Mouse (Mus musculus): ENCODE measurements around the gene Notum. TPM values are rescaled to one million over a fixed set of nuclear protein-coding genes. Genes with fewer than 3 reads are reported as not detected.
A peak's percentile ranks its signal among the peaks of the same experiment; 100 is the strongest.

Notum gene
- polyA plus RNA-seq, 1 experiment from 2014 or later = 1.4 TPM

DNA sequence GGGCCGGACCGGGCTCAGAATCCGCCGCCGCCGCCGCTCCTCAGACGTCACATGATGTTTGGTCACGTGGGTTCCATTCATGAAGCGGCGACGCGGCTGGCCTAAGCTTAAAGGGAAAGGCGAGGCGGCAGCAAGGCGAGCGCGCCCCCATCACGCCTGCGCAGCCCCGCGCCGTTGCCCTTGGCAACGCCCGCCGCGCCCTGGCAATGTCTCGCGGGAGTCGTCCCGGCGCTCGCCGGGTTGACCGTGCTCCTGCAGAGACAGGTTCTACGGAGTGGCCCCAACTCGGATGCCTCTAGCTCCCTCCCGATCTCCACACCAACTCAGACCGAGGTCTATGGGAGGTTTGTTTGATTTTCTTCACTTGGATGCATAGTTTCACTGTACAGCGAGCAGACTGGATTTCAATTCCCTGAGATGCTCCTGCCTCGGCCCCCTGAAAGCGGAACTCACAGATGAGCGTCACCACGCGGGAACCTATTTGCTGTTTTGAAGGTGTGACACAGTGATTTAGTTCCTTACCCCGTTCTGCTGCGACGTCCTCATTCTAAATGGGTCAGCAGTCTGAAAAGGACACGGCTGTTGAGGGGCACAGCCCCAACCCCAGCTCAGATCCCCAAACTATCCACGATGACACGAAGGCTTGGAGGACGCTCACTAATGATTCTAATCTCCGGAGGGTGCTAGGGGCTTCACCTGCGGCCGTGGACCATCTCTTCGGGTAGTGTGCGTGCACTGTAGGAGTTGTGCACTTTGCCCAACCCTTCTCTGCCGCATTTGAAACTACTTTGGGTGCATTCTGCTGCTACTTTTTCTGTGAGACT, 27.2 kb downstream of the Notum start, which contains the start of gene Mafg:
TSS of gene Mafg (minus strand) at position 81 of the 824 bp plus-strand sequence.
- H3K9me3 ChIP-seq (ENCODE audit: control insufficient read depth, low read length) = no peaks in the 10 kb centered on the region
- no peaks in the 10 kb centered on the region for H3K27me3 ChIP-seq (ENCODE audit: control insufficient read depth, insufficient read depth, low read length)
- ATAC-seq (ENCODE audit: low FRiP score) (peak; percentile 93), DNase-seq (ENCODE audit: low spot score, missing footprints) (peak; percentile 99)
- 11% methylated on average over 56 of the region's 58 CpGs for WGBS
- peak within 1 kb of the TSS; percentile 63 for H3K27ac ChIP-seq (ENCODE audit: low read depth, low read length)
- peak within 1 kb of the TSS; percentile 94 for H3K4me2 ChIP-seq
- peak within 1 kb of the TSS; percentile 96 for H3K4me3 ChIP-seq (ENCODE audit: low read depth, low read length)
- peaks cover 4% of the 10 kb centered on the region; the same call in 1 of the 2 replicates for H3K36me3 ChIP-seq (ENCODE audit: control insufficient read depth, insufficient read depth, low read length)
- H3K9ac ChIP-seq (ENCODE audit: low read length) = peak within 1 kb of the TSS; percentile 89
- H3K4me1 ChIP-seq (ENCODE audit: control insufficient read depth, insufficient read depth, low read length) = peaks cover 23% of the 10 kb centered on the region

DNA sequence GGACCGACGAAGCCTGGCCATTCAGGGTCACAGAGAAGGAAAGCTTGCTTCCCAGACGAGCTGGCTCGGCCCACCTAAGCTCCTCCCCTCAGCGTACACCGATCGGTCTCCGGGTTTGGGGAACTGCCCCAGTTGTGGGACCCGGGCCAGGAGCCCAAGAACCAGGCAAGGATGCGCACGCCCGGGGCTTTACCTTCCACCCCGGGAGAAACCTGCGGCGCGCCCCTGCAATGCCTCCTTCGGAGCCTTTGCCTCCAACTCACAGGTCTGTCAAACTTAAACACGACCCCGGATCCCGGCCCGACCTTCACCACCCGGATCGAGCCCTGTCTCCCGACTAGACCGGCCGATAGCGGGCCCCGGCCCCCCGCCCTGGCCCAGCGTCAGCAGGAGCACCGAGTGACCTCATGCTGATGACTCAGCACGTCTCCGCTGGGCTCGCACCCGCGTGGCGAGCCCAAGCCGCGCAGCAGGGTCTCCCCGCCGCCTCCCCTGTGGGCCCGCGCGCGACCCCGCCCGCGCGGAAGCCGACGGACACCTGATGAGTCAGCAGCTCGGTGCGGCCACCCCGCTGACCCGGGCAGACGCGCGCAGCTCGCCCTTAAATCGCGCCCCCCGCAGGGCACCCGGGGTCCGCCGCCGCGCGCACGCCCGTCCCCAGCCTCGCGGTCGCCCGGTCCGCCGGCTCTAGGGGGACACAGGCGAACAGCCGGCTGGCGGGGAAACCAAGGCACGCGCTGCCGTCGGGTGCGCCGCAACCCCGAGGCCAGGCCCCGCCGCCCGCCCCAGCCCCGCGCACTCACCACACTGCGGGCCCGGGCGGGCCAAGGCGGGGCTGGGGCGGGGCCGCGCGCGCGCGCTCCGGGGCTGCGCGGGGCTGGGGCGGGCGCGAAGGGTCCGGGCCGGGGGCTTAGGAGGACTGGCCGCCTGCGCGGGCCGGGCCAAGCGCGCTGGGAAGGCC, 28.1 kb downstream of the Notum start:
- WGBS = under 1% methylated on average over 97 of the region's 116 CpGs
- peaks cover 23% of the 10 kb centered on the region for H3K4me1 ChIP-seq (ENCODE audit: control insufficient read depth, insufficient read depth, low read length)
- ATAC-seq (ENCODE audit: low FRiP score) (peak; percentile 89), DNase-seq (ENCODE audit: low spot score, missing footprints) (peak; percentile 95)
- H3K27ac ChIP-seq (ENCODE audit: low read depth, low read length) = peak overlapping the region; percentile 63
- H3K9me3 ChIP-seq (ENCODE audit: control insufficient read depth, low read length) = no peaks in the 10 kb centered on the region
- peak overlapping the region; percentile 89 for H3K9ac ChIP-seq (ENCODE audit: low read length)
- H3K27me3 ChIP-seq (ENCODE audit: control insufficient read depth, insufficient read depth, low read length) = no peaks in the 10 kb centered on the region
- H3K4me2 ChIP-seq = peak overlapping the region; percentile 94
- peak overlapping the region; percentile 96 for H3K4me3 ChIP-seq (ENCODE audit: low read depth, low read length)
- peaks cover 4% of the 10 kb centered on the region; the same call in 1 of the 2 replicates for H3K36me3 ChIP-seq (ENCODE audit: control insufficient read depth, insufficient read depth, low read length)

- no peak overlapping the region for H3K27ac ChIP-seq (ENCODE audit: low read depth, low read length)
- DNase-seq (ENCODE audit: low spot score, missing footprints) = no peak
- H3K9ac ChIP-seq (ENCODE audit: low read length) = peak overlapping the region; percentile 89
- ATAC-seq (ENCODE audit: low FRiP score) = no peak
- peaks cover 6% of the 10 kb centered on the region; the same call in 1 of the 2 replicates for H3K36me3 ChIP-seq (ENCODE audit: control insufficient read depth, insufficient read depth, low read length)
- H3K4me1 ChIP-seq (ENCODE audit: control insufficient read depth, insufficient read depth, low read length) = peaks cover 23% of the 10 kb centered on the region
- H3K9me3 ChIP-seq (ENCODE audit: control insufficient read depth, low read length) = no peaks in the 10 kb centered on the region
- no peaks in the 10 kb centered on the region for H3K27me3 ChIP-seq (ENCODE audit: control insufficient read depth, insufficient read depth, low read length)
- peak overlapping the region; percentile 94 for H3K4me2 ChIP-seq
- 64% methylated on average over 4 of the region's 4 CpGs for WGBS
- peak overlapping the region; percentile 96 for H3K4me3 ChIP-seq (ENCODE audit: low read depth, low read length)
These were observed 29.1 kb downstream of the Notum start for GRCm38 (mm10) chr11:120631726-120632448.

GRCm38 (mm10) chr11:120630881-120631725, 29.9 kb downstream of the Notum start:
- Histone ChIP-seq H3K9ac (ENCODE audit: low read length) (peak overlapping the region; percentile 20), H3K27me3 (ENCODE audit: control insufficient read depth, insufficient read depth, low read length) (no peaks in the 10 kb centered on the region), H3K36me3 (ENCODE audit: control insufficient read depth, insufficient read depth, low read length) (peaks cover 7% of the 10 kb centered on the region; the same call in 1 of the 2 replicates), H3K27ac (ENCODE audit: low read depth, low read length) (no peak overlapping the region; the same call in 1 of the 2 replicates), H3K4me1 (ENCODE audit: control insufficient read depth, insufficient read depth, low read length) (peaks cover 23% of the 10 kb centered on the region), H3K4me3 (ENCODE audit: low read depth, low read length) (no peak overlapping the region), H3K4me2 (peak overlapping the region; percentile 94; the same call in 1 of the 2 replicates), H3K9me3 (ENCODE audit: control insufficient read depth, low read length) (no peaks in the 10 kb centered on the region)
- DNase-seq (ENCODE audit: low spot score, missing footprints) (peak; percentile 76), ATAC-seq (ENCODE audit: low FRiP score) (no peak)
- 44% methylated on average over 7 of the region's 7 CpGs for WGBS

DNA sequence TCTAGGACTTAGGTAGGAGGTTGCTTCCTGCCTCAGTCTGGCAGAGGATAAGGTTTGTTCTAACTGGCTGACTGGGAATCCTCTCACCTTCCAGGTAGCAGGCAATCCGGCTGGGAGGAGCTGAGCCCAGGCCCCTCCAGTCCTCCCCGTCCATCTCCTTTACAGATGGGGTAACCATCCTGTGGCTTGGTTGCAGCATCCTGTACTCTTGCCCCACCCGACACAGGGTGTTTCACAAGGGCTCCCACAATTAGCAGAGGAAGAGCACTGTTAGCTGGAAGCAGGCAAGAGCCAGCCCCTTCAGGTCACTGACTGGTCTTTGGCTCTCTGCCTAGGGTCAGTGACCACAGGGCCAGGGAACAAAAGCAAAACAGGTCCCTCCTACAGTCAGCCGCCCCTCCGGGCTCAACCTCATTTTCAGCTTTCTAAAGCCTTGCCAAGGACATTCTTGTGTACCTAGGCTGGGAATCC, 30.5 kb downstream of the Notum start:
- peaks cover 7% of the 10 kb centered on the region; the same call in 1 of the 2 replicates for H3K36me3 ChIP-seq (ENCODE audit: control insufficient read depth, insufficient read depth, low read length)
- H3K4me3 ChIP-seq (ENCODE audit: low read depth, low read length) = no peak overlapping the region
- H3K27ac ChIP-seq (ENCODE audit: low read depth, low read length) = no peak overlapping the region; the same call in 1 of the 2 replicates
- H3K4me1 ChIP-seq (ENCODE audit: control insufficient read depth, insufficient read depth, low read length) = peaks cover 24% of the 10 kb centered on the region
- no peaks in the 10 kb centered on the region for H3K9me3 ChIP-seq (ENCODE audit: control insufficient read depth, low read length)
- ATAC-seq (ENCODE audit: low FRiP score) = no peak
- DNase-seq (ENCODE audit: low spot score, missing footprints) = peak; percentile 79
- peak overlapping the region; percentile 33 for H3K9ac ChIP-seq (ENCODE audit: low read length)
- H3K4me2 ChIP-seq = peak overlapping the region; percentile 4; the same call in 1 of the 2 replicates
- 18% methylated on average over 5 of the region's 5 CpGs for WGBS
- H3K27me3 ChIP-seq (ENCODE audit: control insufficient read depth, insufficient read depth, low read length) = no peaks in the 10 kb centered on the region

DNA sequence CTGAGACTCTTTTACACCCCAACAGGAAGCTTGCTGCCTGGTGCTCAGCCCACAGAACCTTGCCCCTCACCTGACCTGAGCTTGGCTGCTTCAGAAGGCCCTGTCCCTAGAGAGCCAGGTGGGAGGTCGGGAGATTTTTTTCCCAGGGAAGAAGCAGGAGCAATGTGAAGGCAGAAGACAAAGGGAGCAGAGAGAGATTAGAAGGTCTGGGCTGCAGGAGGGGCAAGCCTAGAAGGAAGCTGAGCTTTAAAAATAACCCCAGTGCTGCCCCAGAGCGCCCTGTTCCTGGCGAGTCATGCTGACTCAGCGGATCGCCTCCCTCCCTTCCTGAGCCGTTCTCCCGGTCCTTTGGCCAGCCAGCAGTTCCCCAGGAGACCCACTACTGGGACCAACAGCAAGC, 31.1 kb downstream of the Notum start:
- H3K4me2 ChIP-seq = peak overlapping the region; percentile 4
- no peak for ATAC-seq (ENCODE audit: low FRiP score)
- peaks cover 28% of the 10 kb centered on the region for H3K4me1 ChIP-seq (ENCODE audit: control insufficient read depth, insufficient read depth, low read length)
- H3K27ac ChIP-seq (ENCODE audit: low read depth, low read length) = no peak overlapping the region; the same call in 1 of the 2 replicates
- no peak overlapping the region for H3K4me3 ChIP-seq (ENCODE audit: low read depth, low read length)
- peak; percentile 80 for DNase-seq (ENCODE audit: low spot score, missing footprints)
- peak overlapping the region; percentile 33 for H3K9ac ChIP-seq (ENCODE audit: low read length)
- WGBS = 34% methylated on average over 7 of the region's 7 CpGs
- H3K27me3 ChIP-seq (ENCODE audit: control insufficient read depth, insufficient read depth, low read length) = no peaks in the 10 kb centered on the region
- H3K36me3 ChIP-seq (ENCODE audit: control insufficient read depth, insufficient read depth, low read length) = peaks cover 7% of the 10 kb centered on the region; the same call in 1 of the 2 replicates
- no peaks in the 10 kb centered on the region for H3K9me3 ChIP-seq (ENCODE audit: control insufficient read depth, low read length)

- H3K4me2 ChIP-seq = peak overlapping the region; percentile 4; the same call in 1 of the 2 replicates
These were observed 31.6 kb downstream of the Notum start for GRCm38 (mm10) chr11:120629341-120629730.

More at GRCm38 (mm10) chr11:120629341-120629730, 31.6 kb downstream of the Notum start:
- Histone ChIP-seq H3K9me3 (ENCODE audit: control insufficient read depth, low read length) (no peaks in the 10 kb centered on the region), H3K9ac (ENCODE audit: low read length) (no peak overlapping the region), H3K36me3 (ENCODE audit: control insufficient read depth, insufficient read depth, low read length) (peaks cover 7% of the 10 kb centered on the region; the same call in 1 of the 2 replicates), H3K4me1 (ENCODE audit: control insufficient read depth, insufficient read depth, low read length) (peaks cover 28% of the 10 kb centered on the region), H3K4me3 (ENCODE audit: low read depth, low read length) (no peak overlapping the region), H3K27me3 (ENCODE audit: control insufficient read depth, insufficient read depth, low read length) (no peaks in the 10 kb centered on the region), H3K27ac (ENCODE audit: low read depth, low read length) (no peak overlapping the region)
- 69% methylated on average over 23 of the region's 23 CpGs for WGBS
- DNase-seq (ENCODE audit: low spot score, missing footprints) = peak; percentile 65
- ATAC-seq (ENCODE audit: low FRiP score) = no peak
